Mouse (Mus musculus) ES-Bruce4 (cell line): ENCODE data around the gene Grxcr1.

Experiments
- CTCF ChIP-seq: IDR thresholded peaks from one replicate; pipeline ENCODE4 v1.8.1; 2011; ENCODE audit warnings: low read depth, low read length
- POLR2A ChIP-seq: IDR thresholded peaks from one replicate; pipeline ENCODE4 v1.8.1; 2011; ENCODE audit warnings: low read length; ENCODE audit not compliant: insufficient read depth

GRCm38 (mm10) chr5:68087174-68087573 lies 55.5 kb downstream of the Grxcr1 start:
- no peak for TF ChIP-seq POLR2A
- no peak for TF ChIP-seq CTCF
